Mouse (Mus musculus): ENCODE results near the gene Sf3b5.

DNA sequence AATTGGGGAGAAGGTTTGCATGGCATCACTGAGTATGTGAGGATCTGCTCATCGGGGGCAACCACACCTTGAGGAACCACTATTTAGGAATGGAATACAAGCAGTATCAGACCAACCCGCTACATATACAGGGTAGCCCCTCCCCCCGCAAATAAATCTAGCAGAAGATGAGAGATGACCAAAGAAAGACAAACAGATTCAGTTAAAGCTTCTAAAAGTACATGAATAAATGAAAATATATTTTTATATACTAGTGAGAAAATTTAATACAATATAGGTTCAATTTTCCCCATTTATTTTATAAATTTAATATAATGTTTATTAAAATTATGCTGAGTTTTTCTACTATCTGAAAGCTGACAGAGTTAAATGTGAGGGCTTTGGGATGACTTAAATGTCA is at the start of gene Sf3b5:
- TF ChIP-seq MAX (IDR thresholded peaks at IDR 0.05; ENCODE audit: low read depth) (no peak), POLR2A (IDR thresholded peaks at IDR 0.05; ENCODE audit: insufficient read length, low read depth) (no peak), CEBPB (IDR thresholded peaks at IDR 0.05; ENCODE audit: insufficient read depth, poor library complexity, severe bottlenecking) (no peak), POLR2AphosphoS2 (IDR thresholded peaks at IDR 0.05; ENCODE audit: insufficient read length, low read depth) (no peak), E2F4 (IDR thresholded peaks at IDR 0.05; ENCODE audit: insufficient read depth) (no peak)
